Mouse (Mus musculus) cerebellum, postnatal 25 days (tissue): ENCODE measurements around the gene Ndufa6.
"Not testable (repeated sequence)": the region's sequence is repeated elsewhere in the genome, so short reads cannot be mapped to it uniquely, and the experiment has no call there.

Experiments
- DNase-seq, 2 experiments: peaks; one replicate each; pipeline ENCODE4 v3.0.0; 2021; ENCODE audit warnings: mixed read lengths in 2 of 2

Gene Ndufa6

GRCm38 (mm10) chr15:82364561-82364960 is 10.4 kb upstream of the Ndufa6 start:
- DNase-seq, result not testable (repeated sequence)

DNA sequence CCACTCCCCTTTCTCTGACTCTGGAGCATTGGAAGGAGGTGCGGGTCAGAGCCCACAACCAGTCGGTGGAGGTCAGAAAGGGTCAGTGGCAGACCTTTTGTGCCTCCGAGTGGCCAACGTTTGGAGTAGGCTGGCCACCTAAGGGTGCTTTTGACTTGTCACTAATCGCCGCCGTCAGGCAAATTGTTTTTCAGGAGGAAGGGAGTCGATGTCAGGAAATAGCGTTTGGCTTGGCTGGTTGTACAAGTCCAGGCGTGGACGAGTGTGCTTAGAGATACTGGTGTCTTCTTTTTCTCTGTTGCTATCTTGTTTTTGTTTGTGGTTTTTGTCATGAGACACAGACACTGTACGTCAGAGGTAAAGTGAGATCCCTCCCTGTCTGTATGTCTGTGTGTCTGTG is 9.7 kb upstream of the Ndufa6 start:
- not testable (repeated sequence) for DNase-seq

- DNase-seq, result no peak
These were observed 8.1 kb upstream of the Ndufa6 start for GRCm38 (mm10) chr15:82362234-82362633.

DNA sequence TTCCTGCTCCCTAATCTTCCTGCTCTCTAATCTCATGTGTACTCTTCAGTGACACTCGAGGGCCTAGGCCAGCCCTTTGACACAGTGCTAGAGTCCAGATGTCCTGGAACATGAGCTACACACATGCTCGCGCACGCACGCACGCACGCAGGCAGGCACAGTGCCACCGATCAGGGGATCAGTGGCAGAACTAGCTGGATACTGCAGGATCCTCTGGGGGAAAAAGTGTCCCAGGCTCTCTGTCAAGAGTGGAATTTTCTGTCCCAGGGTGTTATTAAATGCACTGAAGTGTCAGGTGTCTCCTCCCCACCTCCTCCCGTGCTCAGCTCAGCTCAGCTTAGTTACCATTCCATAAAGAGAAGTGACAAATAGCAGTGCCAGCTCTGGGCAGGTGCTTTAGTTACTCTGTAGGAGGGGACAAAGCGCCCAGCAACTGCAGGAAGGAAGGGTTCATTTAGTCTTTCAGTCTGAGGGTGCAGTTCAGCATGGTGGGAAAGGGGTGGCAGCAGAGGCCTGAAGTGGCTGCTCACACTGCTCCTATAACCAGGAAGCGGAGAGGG is 7.4 kb upstream of the Ndufa6 start:
- DNase-seq, result no peak

DNA sequence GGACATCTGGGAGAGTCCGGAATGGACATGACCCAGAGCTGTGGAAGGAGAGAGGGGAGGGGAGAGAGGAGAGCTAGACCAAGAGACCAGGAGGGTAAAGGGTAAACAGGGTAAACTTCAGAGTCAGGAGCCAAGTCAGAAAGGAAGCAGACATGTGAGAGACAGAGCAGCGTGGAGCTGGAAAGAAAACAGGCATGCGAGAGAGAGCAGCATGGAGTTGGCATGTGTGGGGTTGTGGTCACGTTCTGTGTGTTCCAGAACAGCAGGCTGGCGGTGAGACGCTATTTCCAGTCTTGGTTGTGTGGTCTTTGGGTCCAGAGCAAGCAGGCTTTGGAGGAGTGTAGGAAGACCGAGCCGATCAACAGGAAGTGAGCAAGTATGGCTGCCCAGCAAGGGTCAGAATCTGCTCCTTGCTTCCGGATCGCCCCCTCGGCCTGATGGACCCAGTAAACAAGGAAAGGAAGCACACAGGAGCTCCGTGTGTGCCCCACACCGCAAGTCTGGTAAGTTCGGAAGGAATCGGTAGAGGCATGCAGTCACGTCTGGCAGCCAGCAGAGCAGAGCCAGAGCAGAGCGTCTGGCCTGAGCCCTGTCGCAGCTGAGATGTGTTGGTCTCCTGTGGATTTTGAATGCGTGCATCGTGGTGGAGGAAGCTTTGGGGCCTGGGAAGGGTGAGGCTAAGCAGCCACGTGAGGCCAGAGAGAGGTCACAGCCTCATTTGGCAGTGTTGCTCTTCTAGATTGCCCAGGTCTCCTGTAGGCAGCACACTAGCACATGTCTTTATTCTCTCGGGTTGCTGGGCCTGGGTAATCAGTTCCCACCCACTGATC is 4.5 kb upstream of the Ndufa6 start:
- no peak for DNase-seq

DNA sequence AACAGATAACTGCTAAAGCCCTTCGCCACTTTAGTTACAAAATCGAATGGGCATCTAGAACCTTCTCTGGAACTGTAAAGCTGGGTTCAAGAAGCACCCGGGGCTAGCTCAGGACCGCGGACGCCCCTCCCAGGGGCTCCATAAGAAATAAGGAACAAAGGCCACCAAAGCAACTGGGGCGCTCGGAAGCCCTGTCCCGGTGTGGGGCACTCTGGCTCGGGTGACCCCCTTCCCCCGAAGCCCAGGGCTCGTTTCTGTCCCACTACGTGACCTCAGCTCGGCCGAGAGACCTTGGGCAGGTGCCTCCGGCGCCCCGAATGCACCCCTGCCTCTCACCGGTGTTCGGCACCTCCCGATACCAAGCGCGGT is 393 bp downstream of the Ndufa6 start:
- no peak for DNase-seq

GRCm38 (mm10) chr15:82353078-82353744 is 911 bp downstream of the Ndufa6 start:
- DNase-seq, result peak in 1 of 2 experiments; percentile 41

DNA sequence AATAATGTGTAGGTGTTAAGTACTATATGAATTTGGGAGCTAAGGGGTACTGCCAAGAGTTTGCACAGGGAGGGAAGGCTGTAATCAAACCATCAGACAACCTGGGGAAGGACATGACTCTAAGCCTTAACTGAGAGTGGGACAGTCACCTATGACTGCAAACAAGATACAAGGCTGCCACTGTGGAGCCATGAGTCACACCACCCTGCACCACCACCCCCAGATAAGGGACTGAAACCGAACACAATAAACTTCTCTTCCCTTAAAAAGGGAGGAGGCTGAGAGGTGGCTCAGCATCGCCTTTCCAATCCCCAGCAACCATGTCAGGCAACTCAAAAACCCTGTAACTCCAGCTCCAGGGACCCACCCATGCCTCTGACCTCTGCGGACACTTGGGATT is 2.6 kb downstream of the Ndufa6 start:
- no peak for DNase-seq

DNA sequence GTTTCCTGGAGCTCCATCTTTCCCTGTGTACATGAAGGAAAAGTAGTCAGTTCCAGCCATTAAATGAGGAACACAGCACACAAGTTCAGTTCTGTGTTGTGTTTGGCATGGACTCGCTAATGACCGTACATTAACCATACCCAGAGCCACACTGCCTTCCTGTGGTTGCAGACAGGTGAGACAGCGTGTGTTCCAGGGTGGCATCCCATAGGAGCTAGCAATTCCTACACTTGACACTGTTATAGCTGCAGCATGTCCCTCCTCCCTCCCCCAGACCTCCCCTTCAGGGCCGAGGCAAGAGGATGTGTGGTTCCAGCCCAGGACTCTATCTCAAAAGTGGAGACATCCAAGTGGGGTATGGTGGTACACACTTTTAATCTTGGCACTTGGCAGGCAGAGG is 3.8 kb downstream of the Ndufa6 start:
- no peak for DNase-seq

GRCm38 (mm10) chr15:82348999-82349341 is 5.2 kb downstream of the Ndufa6 start:
- DNase-seq, result no peak

DNA sequence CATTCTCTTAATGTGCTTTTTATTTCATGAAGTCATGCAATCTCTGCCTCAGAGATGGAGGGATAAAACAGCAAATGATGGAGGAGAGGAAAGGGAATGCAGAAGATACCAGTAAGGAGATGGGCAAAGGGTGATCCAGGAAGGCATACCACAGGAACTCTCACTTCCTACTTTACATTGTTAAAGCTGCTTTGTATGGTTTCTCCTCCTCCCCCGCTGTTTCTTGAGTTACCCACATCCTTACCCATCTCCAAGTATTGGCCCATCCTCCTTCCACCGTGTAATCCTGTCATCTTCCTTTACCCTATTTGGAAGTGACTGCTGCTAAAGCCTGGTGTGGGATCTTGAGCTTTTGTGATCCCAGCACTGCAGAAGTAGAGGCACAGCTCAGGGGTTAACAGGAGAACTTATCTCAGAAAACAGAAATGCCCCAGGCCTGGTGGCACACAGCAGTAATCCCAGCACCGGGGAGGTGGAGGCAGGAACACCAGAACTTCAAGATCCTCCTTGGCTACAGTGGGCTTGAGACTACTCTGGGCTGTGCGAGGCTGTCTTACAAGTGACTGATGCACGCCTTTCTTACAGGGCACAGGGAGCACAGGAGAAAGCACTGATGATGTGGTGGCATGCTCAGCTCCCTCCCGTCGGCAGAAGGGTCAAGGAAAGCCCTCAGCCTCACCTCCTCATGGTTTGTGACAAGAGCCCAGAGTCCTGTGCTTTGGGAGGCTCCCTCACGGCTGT is 5.7 kb downstream of the Ndufa6 start:
- no peak for DNase-seq

DNA sequence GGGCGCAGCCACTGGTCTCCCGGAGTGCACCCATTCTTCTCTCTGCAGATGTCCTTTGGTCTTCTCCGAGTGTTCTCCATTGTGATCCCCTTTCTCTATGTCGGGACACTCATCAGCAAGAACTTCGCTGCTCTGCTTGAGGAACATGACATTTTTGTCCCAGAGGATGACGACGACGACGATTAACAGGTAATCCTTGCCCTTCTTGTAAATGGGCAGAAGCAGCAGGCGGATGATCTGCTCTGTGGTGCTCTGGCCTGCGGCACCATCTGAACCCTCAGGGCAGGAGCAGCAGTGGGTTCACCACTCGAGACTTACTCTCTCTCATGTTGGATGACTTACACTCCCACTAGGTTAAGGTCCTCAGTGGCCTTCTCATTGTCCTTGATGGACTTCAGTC is 6.3 kb downstream of the Ndufa6 start:
- no peak for DNase-seq

DNA sequence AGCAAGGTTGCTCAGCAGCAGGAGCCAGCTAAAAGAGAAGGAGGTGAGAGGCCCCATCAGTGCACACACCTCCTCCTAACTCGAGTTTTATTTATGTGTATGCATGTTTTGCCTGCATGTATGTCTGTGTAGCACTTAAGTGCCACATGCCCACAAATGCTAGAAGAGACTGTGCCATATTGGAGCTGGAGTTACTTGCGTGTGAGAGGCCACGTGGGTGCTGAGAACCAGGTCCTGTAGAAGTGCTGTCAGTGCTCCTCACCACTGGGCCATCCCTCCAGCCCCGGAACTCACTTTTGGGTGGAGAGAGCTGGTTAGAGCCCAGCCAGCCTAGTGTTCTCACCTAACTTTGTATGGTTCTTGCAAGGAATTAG is 6.8 kb downstream of the Ndufa6 start:
- DNase-seq, result no peak

GRCm38 (mm10) chr15:82346580-82347302 is 7.4 kb downstream of the Ndufa6 start:
- DNase-seq, result no peak

- DNase-seq, result peak; percentile 98
These were observed 8.2 kb downstream of the Ndufa6 start for GRCm38 (mm10) chr15:82345820-82346470.

DNA sequence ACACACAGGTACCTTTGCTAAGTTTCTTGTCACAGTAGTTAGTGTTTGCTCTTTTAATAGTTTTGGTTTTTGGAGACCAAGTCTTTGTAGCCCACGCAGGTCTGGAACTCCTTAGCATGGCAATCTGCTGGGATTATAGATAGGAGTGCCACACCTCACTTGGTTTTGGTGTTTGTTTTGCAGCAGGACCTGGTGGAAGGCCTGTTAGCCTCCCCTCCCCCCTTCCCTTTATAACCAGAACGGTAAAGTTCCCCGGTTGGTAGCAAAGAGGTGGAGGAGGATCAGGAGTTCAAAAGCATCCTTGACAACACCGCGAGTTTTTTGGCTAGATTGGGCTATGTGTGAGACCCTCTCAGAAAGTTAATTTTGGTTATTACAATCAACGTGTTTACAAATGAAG is 9.2 kb downstream of the Ndufa6 start:
- DNase-seq, result no peak

DNA sequence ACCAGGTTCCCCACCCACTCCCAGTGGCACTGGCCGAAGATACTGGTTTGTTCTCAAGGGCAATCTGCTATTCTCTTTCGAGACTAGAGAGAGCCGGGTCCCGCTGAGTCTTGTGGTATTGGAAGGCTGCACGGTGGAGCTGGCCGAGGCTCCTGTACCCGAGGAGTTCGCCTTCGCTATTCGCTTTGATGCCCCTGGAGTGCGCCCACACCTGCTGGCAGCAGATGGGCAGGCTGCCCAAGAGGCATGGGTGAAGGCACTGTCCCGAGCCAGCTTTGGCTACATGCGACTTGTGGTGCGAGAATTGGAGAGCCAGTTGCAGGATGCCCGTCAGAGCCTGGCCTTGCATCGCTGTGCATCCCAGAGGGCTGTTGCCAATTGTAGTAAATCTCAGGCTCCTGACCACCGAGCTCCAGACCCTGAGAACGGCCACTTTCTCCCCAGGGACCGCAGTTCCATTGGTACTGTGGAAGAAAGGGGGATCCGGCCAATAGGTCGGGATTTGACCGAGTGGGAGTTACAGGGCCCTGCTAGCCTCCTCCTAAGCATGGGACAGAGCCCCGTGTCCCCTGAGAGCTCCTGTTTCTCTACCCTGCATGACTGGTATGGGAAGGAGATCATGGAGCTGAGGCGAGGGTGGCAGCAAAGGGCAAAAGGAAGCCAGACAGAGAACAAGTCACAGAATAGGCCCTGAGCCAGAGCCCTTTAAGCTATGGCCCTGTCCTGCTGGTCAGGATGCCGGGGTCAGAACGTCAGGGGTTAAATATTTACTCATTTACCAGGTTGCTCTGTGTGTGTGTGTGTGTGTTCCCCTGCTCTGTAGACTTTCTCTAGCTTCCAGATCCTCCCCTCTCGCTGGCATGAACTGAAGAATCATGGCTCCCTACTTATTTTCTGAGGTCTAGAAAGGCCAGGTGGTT is 10.5 kb downstream of the Ndufa6 start:
- peak in 1 of 2 experiments; percentile 38 for DNase-seq

- DNase-seq, result no peak
These were observed 11.6 kb downstream of the Ndufa6 start for GRCm38 (mm10) chr15:82342543-82342935.

- DNase-seq, result no peak
These were observed 12.2 kb downstream of the Ndufa6 start for GRCm38 (mm10) chr15:82341675-82342542.

DNA sequence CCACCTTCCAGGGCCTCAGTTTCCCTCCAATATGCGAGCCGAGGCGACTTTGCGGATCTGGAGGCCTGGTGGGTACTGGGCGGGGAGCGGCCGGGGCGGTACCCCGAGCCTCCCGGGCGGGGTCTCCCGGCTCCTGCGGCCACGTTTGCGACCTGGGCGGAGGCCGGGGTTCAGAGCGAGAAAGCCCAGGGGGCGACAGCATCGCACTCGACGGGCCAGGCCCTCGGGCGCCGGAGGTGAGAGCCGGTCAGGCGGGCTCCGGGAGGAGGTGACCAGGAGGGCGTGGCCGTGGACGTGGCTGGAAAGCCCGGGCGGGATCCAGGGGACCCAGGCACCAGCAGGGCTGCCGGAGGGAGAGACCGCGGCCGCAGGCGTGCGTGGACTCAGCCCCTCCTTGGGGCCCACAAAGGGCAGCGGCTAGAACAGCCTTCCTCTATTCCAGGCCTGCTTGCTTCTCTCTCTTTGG is 13.1 kb downstream of the Ndufa6 start:
- no peak for DNase-seq
